Mouse (Mus musculus): ENCODE measurements around the gene Baiap2l1.
"Not testable (repeated sequence)": the region's sequence is repeated elsewhere in the genome, so short reads cannot be mapped to it uniquely, and the experiment has no call there.

The Baiap2l1 gene

DNA sequence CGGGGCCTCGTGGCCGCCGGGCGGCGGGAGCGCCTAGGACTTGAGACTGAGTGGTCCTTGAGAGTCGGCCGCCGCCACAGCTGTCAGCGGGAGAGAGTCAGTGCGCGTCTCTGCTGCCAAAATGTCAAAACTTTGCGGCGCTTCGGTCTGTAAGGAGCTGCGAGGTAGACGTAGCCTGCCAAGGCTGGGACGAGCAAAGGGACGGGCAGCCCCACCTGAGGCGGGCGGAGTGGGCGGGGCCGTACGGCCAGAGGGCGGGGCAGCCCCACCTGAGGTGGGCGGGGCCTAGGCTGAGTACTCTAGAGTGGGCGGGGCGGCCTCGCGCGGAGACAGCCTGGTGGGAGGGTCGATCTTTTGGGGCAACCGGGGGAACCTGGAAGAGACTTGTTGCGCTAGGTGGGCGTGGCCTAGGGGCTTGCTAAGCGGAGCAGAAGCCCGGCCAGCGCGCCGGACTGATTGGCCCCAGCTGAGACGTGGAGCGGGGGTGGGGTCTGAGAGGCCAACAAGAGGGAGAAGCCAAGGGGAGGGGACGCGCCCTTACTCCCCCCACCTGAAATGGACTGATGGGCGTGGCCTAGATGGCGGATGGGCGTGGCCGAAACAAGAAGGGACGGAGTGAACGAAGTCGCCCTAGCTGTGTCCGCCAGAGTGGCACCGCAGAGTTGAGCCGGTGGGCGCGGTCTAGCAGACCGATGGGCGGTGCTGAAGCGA is at the start of gene Baiap2l1:
Baiap2l1 (minus strand) TSS at position 232 of the 711 bp plus-strand sequence.
- peak; percentile 76 for DNase-seq (ENCODE audit: low read depth)

- no peak for DNase-seq (ENCODE audit: low read depth)
Measured at GRCm38 (mm10) chr5:144406256-144406655, 48.3 kb upstream of the Baiap2l1 start.

GRCm38 (mm10) chr5:144400821-144401220 is 42.9 kb upstream of the Baiap2l1 start:
- no peak for DNase-seq (ENCODE audit: low read depth)

DNA sequence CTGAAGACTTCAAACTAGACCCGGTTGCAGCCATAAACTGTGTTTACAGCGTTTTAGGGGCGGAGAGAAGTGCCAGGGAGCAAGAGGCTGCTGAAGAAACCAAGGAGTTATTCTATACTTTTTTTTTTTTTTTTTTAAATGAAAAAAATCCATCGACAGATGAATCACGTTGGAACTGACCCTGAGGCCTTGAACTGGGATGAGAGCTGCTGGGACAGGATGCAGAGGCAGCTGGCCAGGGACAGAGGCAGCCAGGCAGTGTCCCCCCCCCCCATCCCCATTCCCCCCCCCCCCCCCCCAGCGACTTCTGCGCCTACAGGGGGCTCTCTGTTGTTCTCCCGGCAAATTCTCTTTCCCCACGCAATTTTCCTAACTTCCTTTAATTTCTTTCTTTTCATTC is 39.7 kb upstream of the Baiap2l1 start:
- no peak for DNase-seq (ENCODE audit: low read depth)

- no peak for DNase-seq (ENCODE audit: low read depth)
Measured at GRCm38 (mm10) chr5:144394142-144394541, 36.2 kb upstream of the Baiap2l1 start.

DNA sequence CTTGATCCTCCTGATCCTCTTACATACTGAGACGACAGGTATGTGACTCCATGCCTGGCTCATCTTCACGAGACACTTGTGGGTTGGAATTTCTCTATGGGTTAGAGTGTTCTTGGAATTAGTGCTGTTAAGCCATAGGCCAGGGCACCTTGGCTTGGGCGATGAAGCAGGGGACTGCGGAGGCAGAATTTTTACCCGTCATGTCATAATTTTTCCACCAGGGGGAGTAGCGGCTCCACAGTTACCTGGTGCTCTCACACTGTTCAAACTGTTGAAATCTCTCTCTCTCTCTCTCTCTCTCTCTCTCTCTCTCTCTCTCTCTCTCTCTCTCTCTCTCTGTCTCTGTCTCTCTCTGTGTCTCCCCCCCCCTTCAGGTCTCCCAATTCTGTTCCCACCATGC is 29.9 kb upstream of the Baiap2l1 start:
- peak; percentile 16 for DNase-seq (ENCODE audit: low read depth)

DNA sequence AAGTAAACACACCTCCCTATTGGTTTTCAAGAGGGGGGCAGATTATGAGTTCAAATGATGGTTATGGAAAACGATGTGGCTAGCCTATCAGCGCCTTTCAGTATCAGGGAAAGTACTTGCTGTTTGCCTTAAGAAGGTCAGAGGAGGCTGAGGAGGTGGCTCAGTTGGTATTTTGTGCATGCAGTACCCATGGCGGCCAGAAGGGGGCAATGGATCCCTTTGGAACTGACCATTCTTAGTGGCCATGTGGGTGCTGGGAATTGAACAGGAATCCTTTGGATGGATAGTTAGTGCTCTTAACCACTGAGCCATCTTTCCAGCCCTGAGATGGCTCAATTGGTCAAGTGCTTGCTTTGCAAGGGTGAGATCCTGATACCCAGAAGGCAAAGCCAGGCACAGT is 26.0 kb upstream of the Baiap2l1 start:
- no peak for DNase-seq (ENCODE audit: low read depth)

DNA sequence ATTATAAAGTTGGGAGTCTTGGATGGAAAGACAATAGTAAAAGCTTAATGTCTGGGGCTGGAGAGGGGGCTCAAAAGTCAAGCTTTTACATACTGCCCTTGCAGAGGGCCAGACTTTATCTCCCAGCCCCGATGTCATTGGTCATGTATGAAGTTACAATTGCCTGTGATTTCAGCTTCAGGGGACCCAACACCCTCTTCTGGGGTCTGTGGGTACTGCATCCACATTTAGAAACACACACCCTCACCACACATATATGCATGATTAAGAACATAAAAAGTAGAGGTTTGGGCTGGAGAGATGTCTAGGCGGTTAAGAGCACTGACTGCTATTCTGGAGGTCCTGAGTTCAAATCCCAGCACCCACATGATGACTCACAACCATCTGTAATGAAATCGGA is 23.9 kb upstream of the Baiap2l1 start:
- DNase-seq (ENCODE audit: low read depth), result no peak

GRCm38 (mm10) chr5:144380689-144381088 is 22.8 kb upstream of the Baiap2l1 start:
- no peak for DNase-seq (ENCODE audit: low read depth)

GRCm38 (mm10) chr5:144379431-144379830 is 21.5 kb upstream of the Baiap2l1 start:
- DNase-seq (ENCODE audit: low read depth), result no peak

DNA sequence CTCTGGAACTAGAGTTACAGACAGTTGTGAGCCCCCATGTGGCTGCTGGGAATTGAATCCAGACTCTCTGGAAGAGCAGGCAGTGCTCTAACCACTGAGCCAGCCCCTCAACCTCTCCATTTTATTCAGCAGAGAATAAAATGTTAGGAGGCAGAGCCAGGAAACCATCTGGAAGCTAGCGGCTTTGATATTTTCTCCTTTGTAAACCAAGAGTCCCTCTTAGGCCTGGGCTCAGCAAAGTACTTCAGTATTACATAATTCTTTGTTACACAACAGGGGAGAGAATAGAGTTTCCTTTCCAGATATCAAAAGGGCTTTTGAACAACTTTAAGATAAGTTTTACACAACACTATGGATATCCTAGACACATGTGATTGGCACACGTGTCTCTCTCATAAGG is 15.0 kb upstream of the Baiap2l1 start:
- DNase-seq (ENCODE audit: low read depth), result no peak

DNA sequence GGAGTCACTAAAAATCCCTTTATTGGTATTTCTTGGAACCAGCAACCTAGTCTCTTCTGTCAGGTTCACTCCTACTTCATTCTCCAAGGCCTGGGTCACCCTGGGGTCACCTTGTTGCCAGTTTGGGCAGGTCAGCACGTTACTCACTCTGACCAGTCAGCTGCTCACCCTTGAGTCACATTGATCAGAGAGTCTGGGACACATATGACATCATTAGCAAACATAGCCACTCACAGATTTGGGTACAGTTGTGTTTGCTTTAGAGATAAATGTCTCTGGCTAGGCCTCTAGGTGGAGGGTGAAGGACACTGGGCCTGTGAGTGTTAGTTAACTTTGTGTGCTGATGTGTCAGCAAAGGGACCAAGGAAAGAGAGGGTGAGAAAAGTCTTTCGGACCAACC is 14.3 kb upstream of the Baiap2l1 start:
- DNase-seq (ENCODE audit: low read depth), result no peak

- DNase-seq (ENCODE audit: low read depth), result no peak
Measured at GRCm38 (mm10) chr5:144370986-144371385, 13.1 kb upstream of the Baiap2l1 start.

GRCm38 (mm10) chr5:144368661-144369205 is 10.8 kb upstream of the Baiap2l1 start:
- no peak for DNase-seq (ENCODE audit: low read depth)

DNA sequence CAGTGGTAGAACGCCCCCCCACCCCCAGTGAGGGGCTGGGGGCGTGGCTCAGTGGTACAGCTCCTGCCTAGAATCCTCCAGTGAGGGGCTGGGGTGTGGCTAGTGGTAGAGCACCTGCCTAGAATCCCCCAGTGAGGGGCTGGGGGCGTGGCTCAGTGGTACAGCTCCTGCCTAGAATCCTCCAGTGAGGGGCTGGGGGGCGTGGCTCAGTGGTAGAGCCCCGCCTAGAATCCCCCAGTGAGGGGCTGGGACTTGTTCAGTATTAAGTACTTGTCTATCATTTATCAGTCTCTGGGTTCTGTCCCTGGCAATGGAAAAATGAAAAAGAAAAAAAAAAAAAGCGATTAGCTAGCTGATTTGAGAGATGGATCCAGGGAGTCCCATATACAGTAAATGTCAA is 8.6 kb upstream of the Baiap2l1 start:
- not testable (repeated sequence) for DNase-seq (ENCODE audit: low read depth)

- no peak for DNase-seq (ENCODE audit: low read depth)
Measured at GRCm38 (mm10) chr5:144364680-144365357, 6.9 kb upstream of the Baiap2l1 start.

DNA sequence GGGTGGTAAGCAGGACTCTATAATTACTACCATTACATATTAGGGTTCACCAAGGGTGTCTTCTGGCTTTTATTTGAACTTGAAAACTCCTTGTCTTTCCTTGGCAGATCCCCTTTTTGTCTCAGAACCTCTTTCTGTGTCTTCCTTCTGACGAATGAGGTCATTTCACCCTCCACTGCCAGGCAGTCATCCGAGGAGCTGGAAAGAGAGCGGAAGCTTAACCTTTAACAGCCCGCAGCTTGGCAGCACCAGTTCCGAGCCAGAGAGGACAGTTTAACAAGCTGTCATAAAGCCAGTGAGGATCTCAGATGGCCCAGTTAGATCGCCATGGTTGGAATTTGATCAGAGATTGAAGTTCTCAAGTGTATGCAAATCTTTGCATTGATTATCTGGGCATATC is 2.4 kb upstream of the Baiap2l1 start:
- no peak for DNase-seq (ENCODE audit: low read depth)

DNA sequence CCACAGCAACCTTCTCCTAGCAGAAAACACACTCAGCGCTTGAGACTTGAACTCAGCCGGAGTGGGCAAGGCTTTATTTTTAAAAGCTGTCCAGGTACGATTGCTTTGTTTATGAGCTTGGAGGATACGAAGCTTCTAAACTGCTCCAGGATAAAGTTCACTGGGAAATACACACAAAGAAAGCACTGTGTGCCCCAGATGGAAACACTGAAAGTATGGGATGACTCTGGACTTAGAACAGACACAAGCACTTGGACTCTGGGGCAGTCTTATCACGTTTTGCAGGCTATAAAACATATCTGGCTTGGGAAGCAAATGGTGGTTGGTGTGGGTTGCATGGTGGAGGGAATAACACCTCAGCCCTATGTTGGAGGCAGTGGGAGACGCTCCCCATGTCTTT is 2.0 kb upstream of the Baiap2l1 start:
- DNase-seq (ENCODE audit: low read depth), result no peak

GRCm38 (mm10) chr5:144358592-144358917 is 643 bp upstream of the Baiap2l1 start:
- no peak for DNase-seq (ENCODE audit: low read depth)

DNA sequence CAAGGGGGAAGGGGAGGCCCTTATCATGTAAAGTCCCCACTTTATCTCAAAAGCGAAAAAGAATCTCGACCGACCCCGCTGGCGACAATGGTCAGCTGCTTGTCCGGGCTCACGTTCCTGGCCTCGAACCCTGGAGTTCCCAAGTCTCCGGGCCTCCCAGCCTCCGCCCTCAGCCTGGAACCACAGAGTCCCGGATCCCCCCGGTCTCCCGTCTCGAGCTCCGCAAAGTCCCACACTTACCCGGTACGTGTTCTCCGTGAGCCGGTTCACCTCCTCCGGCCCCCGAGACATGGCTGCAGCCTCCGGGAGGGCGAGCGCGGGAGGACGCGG is 396 bp downstream of the Baiap2l1 start:
- DNase-seq (ENCODE audit: low read depth), result no peak

GRCm38 (mm10) chr5:144356776-144357455 is 996 bp downstream of the Baiap2l1 start:
- DNase-seq (ENCODE audit: low read depth), result no peak

DNA sequence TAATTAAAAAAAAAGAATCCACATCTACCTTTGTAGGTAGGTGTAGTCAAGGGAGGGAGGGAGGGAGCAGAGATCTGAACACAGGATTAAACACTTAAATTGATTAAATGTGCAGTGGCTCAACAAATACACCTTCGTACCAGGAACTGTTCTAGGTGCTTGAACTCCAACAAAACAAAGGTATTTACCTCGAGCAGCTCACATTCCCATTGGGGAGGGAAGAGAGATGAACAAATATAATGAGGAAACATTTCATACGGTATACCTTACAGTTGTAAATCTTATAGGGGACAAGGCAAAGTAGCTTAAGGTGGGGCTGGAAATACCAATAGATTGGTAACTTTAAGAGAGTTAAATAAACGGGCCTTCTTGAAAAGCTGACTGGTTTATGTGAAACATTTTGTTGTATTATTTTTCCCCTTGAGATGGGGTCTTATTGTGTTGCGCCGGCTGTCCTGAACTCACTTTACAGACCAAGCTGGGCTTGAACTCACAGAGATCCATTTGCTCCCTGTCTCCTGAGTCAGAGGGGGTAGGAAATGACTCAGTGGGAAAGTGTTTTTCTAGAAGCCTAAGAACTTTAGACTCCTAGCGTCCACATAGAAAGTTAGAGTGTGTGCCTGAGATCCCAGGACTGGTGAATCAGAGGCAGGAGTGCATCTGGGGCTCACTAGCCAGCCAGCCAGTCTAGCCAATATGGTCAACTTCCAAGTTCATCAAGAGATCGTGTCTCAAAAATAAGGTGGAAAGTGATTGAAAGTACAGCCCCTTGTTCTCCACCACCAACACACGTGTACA is 5.5 kb downstream of the Baiap2l1 start:
- DNase-seq (ENCODE audit: low read depth), result no peak

All from c-Kit-positive CD71-negative TER-119-negative erythroid progenitor cells, embryonic 14.5 days (primary cell).